Mouse (Mus musculus) ES-CJ7 (cell line): ENCODE measurements at regions not wholly inside any gene's neighbourhood (a gene's known extent, or its start where the extent isn't known, plus 50 kb on each side); places are given as distances from the start of the nearest gene placed in this dataset.
A peak's percentile ranks its signal among the peaks of the same experiment; 100 is the strongest.

Experiments
- DNase-seq: peaks from one replicate; pipeline ENCODE4 v3.0.0; 2011; ENCODE audit warnings: low read depth, low spot score

DNA sequence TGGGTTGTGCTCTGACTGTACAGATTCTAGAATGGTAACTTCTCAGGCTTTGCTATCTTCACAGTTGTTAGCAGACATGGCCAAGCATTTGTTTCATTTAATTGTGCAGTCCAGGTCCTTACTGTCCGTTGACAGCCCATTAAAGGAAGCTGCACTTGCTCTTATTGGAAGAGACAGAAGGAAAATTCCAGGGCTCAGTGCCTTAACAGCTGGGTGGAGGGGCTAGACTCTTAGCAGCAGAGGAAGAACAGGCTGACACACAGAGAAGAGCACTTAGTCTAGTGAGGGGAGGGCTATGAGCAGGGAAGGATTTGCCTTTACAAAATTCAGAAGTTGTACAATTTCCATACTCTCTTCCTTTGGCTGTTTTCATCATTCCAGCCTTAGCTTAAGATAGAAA, 161.5 kb upstream of the Ghitm start:
- no peak for DNase-seq

DNA sequence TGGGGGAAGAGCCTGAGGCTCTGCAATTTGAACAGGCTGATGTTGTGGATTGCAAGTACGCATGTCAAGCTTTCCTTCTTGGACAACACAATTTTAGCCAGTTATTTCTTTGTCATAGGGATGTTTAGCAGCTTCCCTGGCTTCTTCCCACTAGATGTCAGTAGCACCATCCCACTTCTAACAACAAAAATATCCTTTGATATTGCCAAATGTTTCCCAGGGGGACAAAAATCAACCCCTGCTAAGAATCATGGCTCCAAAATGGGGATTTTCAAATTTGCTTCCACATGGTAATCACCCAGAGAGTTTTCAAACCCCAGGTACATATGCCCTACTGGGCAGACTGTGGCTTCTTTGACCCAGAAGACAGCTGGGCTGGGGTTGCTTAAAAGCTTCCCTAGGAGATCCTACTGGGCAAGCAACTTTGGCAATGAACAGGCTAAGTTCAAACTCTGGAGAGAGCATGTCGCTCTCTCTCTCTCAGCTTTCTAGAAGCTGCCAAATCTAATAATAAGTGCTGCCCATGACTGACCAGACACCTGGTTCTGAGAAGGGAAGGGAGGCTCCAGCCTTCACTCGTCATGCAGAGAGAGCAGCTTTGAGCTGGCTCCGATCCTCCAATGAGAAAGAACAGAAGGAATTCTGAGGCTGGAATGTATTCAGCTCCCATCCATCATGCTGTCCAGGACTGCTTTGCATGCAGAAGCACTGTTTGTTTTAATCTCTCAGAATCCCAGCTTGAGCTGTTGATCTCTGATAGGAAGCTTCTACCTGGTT, 157.2 kb upstream of the Ghitm start:
- no peak for DNase-seq

DNA sequence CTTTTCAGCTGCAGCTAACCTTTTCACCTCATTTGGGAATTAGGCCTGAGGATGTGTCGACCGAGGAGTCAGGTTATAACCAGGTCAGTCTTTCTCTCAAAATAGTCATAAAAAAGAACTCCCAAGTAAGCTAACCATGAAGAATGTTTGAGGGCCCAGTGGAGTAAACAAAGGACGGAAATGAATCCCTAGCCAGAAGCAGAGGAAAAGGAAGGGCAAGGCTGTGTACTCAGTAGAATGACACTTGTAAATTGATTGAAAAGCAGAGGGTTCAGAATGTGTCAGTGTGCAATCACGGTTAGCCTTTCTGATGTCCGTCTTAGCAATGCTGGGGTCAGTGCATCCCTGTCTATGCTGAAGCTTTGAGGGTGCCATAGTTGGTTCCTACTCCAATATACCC, 149.3 kb upstream of the Ghitm start:
- no peak for DNase-seq

DNA sequence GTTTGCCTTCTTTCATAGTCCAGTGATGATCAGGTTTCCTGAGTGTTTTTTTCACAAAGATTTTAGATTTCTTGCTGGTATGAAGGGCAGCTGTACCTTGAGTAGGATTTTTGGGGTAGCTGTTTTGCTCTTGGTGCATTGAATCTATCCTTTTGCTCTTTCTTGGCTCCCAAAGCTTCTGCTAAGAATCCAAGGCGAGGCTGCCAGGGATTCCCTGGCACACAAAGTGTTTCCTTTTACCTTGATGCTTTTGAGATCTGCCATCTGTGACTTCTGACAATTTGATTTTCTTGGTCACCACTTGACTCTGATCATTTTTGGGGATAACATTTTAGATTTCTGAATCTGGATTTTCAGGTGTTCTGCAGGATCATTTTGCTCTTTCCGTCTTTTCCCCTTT, 144.3 kb upstream of the Ghitm start:
- DNase-seq = no peak

DNA sequence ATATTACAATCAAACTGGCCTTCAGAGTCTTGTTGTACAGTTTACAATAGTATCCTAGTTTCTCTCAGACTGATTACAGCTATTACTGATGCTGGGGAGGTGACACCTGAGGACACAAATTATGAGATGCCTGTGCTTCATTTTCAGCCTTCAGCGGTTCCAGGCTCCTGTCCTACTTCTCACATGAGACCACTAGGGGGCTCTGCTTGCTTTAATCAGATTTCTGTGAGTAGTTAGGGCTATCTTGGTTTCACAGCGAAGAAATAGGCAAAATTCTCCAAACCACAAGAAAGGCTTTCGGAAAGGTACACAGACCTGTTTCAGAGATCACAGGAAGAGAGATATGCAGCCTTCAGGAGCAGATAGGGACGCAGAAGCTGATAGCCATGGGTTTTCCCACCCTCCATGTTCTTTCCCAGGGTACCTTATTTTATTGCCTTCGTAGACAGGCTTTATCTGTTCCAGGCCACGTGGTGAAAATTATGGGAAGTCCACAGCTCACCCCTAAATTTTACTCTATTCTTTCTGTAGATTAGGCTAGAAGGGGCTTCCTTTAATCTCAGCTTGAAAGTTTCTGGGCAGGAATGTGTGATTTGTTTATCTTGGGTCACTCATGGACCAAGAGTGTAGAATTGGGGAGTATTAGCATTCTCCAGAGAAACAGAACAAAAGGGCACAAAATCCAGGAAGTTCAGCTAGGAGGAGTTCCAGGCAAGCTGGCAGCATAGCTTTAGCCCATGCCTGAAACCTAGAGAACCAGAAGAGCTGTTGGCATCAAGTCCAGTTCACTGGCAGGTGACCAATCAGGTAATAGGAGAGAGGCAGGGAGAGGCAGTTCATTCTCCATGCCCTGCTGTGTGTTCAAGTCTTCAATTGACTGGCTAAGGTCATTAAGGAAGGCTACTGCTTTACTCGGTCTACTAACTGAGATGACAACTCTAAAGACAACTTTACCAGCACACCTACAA, 141.9 kb upstream of the Ghitm start:
- DNase-seq = peak; percentile 47

DNA sequence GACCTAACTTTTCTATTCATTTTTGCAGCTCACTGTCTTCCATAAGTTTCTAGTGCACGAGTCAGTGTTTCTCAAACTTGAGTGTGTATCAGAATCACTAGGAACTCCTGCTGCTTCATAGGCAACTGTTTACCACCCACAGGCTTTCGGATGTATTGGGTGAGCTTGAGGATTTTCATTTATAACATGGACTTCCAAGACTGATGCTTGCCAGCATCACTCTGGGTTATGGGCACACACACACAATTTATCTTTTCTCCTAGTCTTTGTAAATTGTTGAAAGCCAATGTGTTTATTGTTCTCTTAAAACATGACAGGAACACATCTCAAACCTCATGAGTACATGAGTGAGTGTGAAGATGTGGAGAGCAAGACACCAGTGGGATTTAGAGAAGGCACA, 137.0 kb upstream of the Ghitm start:
- no peak for DNase-seq

DNA sequence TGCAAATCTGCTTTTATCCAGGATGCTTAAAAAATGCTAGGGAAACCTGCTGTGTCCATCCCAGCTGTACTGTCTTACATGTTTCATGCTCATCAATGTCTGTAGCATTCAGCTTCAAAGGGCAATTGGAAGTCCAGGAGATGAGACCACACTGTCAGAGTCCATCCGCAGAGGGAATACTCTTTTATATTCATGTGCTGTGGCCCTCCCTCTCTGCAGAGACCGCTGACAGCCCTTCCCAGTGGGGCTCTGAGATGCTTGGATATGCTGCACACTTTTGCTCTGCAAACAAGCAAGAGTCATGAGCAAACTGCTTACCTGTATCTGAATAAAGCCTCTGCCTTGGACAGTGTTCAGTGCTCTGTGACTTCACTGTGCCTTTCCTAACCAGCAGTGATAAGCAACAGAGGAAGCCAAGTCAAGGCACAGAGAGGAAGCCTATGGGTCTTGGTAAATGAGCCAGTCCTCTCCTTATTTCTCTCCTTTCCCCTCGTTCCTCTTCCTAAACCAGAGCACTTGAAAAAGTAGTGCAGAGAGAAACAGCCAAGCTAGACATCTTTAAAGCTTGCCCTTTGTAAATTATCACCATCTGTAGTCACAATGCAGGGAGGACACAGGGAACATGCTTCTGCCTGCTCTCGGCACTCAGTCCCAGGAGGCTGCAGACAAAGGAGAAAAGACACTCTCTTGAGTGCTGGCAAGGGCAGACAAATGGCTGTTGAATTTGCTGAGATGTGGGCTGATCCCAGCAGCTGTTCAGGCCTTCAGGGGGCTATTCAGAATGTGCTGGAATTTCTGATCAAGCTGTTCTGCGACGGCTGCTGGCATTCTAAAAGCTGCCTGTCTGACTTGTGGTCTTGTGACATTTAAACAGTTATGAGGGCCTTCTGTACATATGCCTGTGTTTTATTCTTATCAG, 136.2 kb upstream of the Ghitm start:
- DNase-seq = no peak

DNA sequence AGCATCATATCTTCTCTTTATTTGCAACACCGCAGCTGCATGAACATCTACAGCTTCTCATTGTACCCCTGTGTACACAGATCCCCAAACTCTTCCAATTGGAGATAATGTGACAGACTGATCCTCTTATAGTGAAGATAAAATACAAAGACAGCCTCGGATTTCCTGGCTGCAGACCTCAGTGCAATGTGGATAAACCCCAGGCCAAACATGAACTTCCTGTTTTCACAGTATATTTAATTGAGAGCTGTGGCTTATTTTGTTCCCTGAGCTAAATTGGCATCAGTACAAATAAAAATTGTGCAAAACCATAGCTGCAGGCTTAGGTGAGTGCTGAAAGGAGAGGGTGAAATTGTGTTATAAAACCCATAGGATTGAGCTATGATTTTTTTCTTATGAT, 134.8 kb upstream of the Ghitm start:
- no peak for DNase-seq

DNA sequence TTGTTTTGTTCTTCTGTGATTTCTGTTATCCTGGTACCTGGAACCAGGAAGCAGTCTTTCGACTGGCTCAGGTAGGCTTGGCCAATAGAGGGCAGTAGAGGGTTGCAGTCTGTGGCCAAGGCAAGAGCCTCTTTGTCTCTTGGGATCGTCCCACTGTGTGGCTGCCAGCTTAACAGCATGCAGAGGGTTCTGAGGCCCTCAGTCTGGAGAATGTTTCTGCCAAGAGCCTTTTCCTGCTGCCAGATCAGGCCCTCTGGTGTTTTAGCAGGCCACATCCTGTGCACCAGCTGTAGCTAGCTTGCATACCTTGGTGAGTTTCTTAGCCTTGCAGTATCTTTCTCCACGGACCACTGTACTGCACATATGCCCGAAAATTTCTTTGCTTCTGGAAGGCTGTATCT, 103.6 kb upstream of the Ghitm start:
- DNase-seq = peak; percentile 79

DNA sequence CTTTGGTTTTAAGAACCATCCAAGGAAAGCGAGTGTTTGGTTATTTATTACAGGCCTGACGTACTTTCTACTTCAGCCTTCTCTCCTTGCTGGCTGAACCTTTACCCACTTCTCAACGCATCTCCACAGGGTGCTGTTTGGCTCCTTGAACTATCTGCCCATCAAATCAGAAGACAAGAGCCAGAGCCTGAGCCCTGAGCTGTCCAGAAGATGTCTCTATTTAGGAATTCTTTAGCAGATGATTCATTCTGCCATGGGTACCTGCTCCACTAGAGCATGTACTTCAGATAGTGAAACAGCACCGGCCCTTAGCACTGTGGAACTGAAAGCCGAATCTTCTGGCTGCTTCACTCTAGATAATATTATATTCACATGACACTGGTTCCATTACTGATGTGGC, 102.1 kb upstream of the Ghitm start:
- DNase-seq = no peak

DNA sequence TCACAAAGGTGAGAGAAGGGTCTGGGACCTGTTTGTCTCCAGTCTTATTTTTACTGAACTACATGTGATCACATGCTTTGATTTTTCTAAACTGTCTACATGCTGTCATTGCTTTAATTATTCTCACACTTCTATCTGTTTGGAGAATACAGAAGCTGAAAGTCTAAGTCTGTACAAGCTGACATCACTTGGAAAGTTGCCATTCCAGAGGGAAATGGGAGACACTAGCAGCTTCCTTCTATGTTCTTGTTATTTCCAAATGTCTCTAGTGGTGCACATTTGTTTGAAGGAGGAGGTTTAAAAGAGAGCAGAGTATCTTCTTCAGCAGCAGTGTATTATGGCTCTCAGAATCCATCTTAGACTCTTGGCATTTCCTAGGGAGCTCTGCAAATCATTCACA, 73.2 kb upstream of the Ghitm start:
- no peak for DNase-seq

DNA sequence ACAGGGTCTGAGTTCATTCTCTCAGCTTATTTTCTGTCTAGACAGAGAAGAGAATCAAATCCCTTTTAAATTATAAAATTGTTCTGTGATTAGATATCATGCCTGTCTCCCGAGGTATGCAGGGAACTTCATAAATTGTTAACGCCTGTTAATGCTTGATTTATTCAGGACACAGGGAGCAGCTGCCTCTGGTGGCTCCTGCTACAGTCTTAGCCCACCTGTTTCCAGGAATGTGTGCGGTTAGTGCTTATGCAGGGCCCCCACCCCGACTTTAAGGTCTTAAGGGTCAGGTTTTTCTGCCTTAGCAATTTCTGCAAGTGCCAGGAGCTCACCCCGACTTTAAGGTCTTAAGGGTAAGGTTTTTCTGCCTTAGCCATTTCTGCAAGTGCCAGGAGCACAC, 54.7 kb upstream of the Ghitm start:
- no peak for DNase-seq
